Mouse (Mus musculus): ENCODE measurements at regions not wholly inside any gene's neighbourhood (a gene's known extent, or its start where the extent isn't known, plus 50 kb on each side); places are given as distances from the start of the nearest gene placed in this dataset.
"Not testable (repeated sequence)": the region's sequence is repeated elsewhere in the genome, so short reads cannot be mapped to it uniquely, and the experiment has no call there.

- H3K27me3 ChIP-seq (ENCODE audit: control insufficient read depth, insufficient read depth, low read length): no peaks in the 10 kb centered on the region
- no peak overlapping the region for H3K9ac ChIP-seq (replicated peaks; ENCODE audit: low read length)
- ATAC-seq (replicated peaks; ENCODE audit: insufficient number of reproducible peaks, low FRiP score, low TSS enrichment, low read depth) (no peak), DNase-seq (ENCODE audit: low spot score) (no peak)
- H3K4me2 ChIP-seq (ENCODE audit: low read depth, low read length): no peak overlapping the region
- H3K4me1 ChIP-seq (ENCODE audit: control insufficient read depth, insufficient read depth, low read length): no peaks in the 10 kb centered on the region
- no peak overlapping the region for H3K4me3 ChIP-seq (ENCODE audit: low read depth, low read length)
- no peak overlapping the region for H3K27ac ChIP-seq (replicated peaks; ENCODE audit: low read depth, low read length)
- H3K36me3 ChIP-seq (replicated peaks; ENCODE audit: control insufficient read depth, insufficient read depth, low read depth, low read length): no peaks in the 10 kb centered on the region
- no peaks in the 10 kb centered on the region for H3K9me3 ChIP-seq (replicated peaks; ENCODE audit: control insufficient read depth, low read length)
- 74% methylated on average over 4 of the region's 4 CpGs for WGBS
These were observed 994.7 kb upstream of the Foxg1 start for GRCm38 (mm10) chr12:48387724-48388123.

GRCm38 (mm10) chr12:48388192-48388812, 994.2 kb upstream of the Foxg1 start:
- no peaks in the 10 kb centered on the region for H3K4me1 ChIP-seq (ENCODE audit: control insufficient read depth, insufficient read depth, low read length)
- no peaks in the 10 kb centered on the region for H3K9me3 ChIP-seq (replicated peaks; ENCODE audit: control insufficient read depth, low read length)
- whole genome bisulfite sequencing: 79% methylated on average over 5 of the region's 5 CpGs
- ATAC-seq (replicated peaks; ENCODE audit: insufficient number of reproducible peaks, low FRiP score, low TSS enrichment, low read depth) (no peak), DNase-seq (ENCODE audit: low spot score) (no peak)
- H3K9ac ChIP-seq (replicated peaks; ENCODE audit: low read length): no peak overlapping the region
- H3K27ac ChIP-seq (replicated peaks; ENCODE audit: low read depth, low read length): no peak overlapping the region
- no peaks in the 10 kb centered on the region for H3K36me3 ChIP-seq (replicated peaks; ENCODE audit: control insufficient read depth, insufficient read depth, low read depth, low read length)
- H3K4me3 ChIP-seq (ENCODE audit: low read depth, low read length): no peak overlapping the region
- no peaks in the 10 kb centered on the region for H3K27me3 ChIP-seq (ENCODE audit: control insufficient read depth, insufficient read depth, low read length)
- no peak overlapping the region for H3K4me2 ChIP-seq (ENCODE audit: low read depth, low read length)

GRCm38 (mm10) chr12:48391008-48391407, 991.5 kb upstream of the Foxg1 start:
- DNase-seq (ENCODE audit: low spot score) (peak; percentile 4), ATAC-seq (replicated peaks; ENCODE audit: insufficient number of reproducible peaks, low FRiP score, low TSS enrichment, low read depth) (no peak)
- 69% methylated on average over 4 of the region's 4 CpGs for WGBS
- Histone ChIP-seq H3K4me2 (ENCODE audit: low read depth, low read length) (no peak overlapping the region), H3K9me3 (replicated peaks; ENCODE audit: control insufficient read depth, low read length) (no peaks in the 10 kb centered on the region), H3K9ac (replicated peaks; ENCODE audit: low read length) (no peak overlapping the region), H3K4me3 (ENCODE audit: low read depth, low read length) (no peak overlapping the region), H3K27me3 (ENCODE audit: control insufficient read depth, insufficient read depth, low read length) (no peaks in the 10 kb centered on the region), H3K36me3 (replicated peaks; ENCODE audit: control insufficient read depth, insufficient read depth, low read depth, low read length) (no peaks in the 10 kb centered on the region), H3K27ac (replicated peaks; ENCODE audit: low read depth, low read length) (no peak overlapping the region), H3K4me1 (ENCODE audit: control insufficient read depth, insufficient read depth, low read length) (no peaks in the 10 kb centered on the region)

- no peaks in the 10 kb centered on the region for H3K27me3 ChIP-seq (ENCODE audit: control insufficient read depth, insufficient read depth, low read length)
- H3K4me1 ChIP-seq (ENCODE audit: control insufficient read depth, insufficient read depth, low read length): no peaks in the 10 kb centered on the region
- ATAC-seq (replicated peaks; ENCODE audit: insufficient number of reproducible peaks, low FRiP score, low TSS enrichment, low read depth): no peak
- H3K27ac ChIP-seq (replicated peaks; ENCODE audit: low read depth, low read length): no peak overlapping the region
- no peak overlapping the region for H3K4me3 ChIP-seq (ENCODE audit: low read depth, low read length)
- no peaks in the 10 kb centered on the region for H3K9me3 ChIP-seq (replicated peaks; ENCODE audit: control insufficient read depth, low read length)
- H3K9ac ChIP-seq (replicated peaks; ENCODE audit: low read length): no peak overlapping the region
- H3K4me2 ChIP-seq (ENCODE audit: low read depth, low read length): no peak overlapping the region
- no peaks in the 10 kb centered on the region for H3K36me3 ChIP-seq (replicated peaks; ENCODE audit: control insufficient read depth, insufficient read depth, low read depth, low read length)
- 78% methylated on average over 4 of the region's 4 CpGs for WGBS
- no peak for DNase-seq (ENCODE audit: low spot score)
These were observed 943.0 kb upstream of the Foxg1 start for GRCm38 (mm10) chr12:48439333-48440046.

- not testable (repeated sequence) for H3K4me2 ChIP-seq (ENCODE audit: low read depth, low read length); H3K9me3 ChIP-seq (replicated peaks; ENCODE audit: control insufficient read depth, low read length); H3K9ac ChIP-seq (replicated peaks; ENCODE audit: low read length); H3K27ac ChIP-seq (replicated peaks; ENCODE audit: low read depth, low read length); DNase-seq (ENCODE audit: low spot score); H3K36me3 ChIP-seq (replicated peaks; ENCODE audit: control insufficient read depth, insufficient read depth, low read depth, low read length); H3K4me3 ChIP-seq (ENCODE audit: low read depth, low read length); H3K27me3 ChIP-seq (ENCODE audit: control insufficient read depth, insufficient read depth, low read length); H3K4me1 ChIP-seq (ENCODE audit: control insufficient read depth, insufficient read depth, low read length); ATAC-seq (replicated peaks; ENCODE audit: insufficient number of reproducible peaks, low FRiP score, low TSS enrichment, low read depth)
- 69% methylated on average over 3 of the region's 3 CpGs for WGBS
These were observed 933.7 kb upstream of the Foxg1 start for GRCm38 (mm10) chr12:48448719-48449118.

GRCm38 (mm10) chr12:48462392-48462791, 920.1 kb upstream of the Foxg1 start:
- Histone ChIP-seq H3K36me3 (replicated peaks; ENCODE audit: control insufficient read depth, insufficient read depth, low read depth, low read length) (no peaks in the 10 kb centered on the region), H3K9ac (replicated peaks; ENCODE audit: low read length) (no peak overlapping the region), H3K27ac (replicated peaks; ENCODE audit: low read depth, low read length) (no peak overlapping the region), H3K4me2 (ENCODE audit: low read depth, low read length) (no peak overlapping the region), H3K27me3 (ENCODE audit: control insufficient read depth, insufficient read depth, low read length) (no peaks in the 10 kb centered on the region), H3K9me3 (replicated peaks; ENCODE audit: control insufficient read depth, low read length) (no peaks in the 10 kb centered on the region), H3K4me3 (ENCODE audit: low read depth, low read length) (no peak overlapping the region), H3K4me1 (ENCODE audit: control insufficient read depth, insufficient read depth, low read length) (no peaks in the 10 kb centered on the region)
- DNase-seq (ENCODE audit: low spot score) (no peak), ATAC-seq (replicated peaks; ENCODE audit: insufficient number of reproducible peaks, low FRiP score, low TSS enrichment, low read depth) (no peak)
- WGBS: 72% methylated on average over 2 of the region's 2 CpGs

- Histone ChIP-seq H3K4me3 (ENCODE audit: low read depth, low read length) (no peak overlapping the region), H3K4me1 (ENCODE audit: control insufficient read depth, insufficient read depth, low read length) (no peaks in the 10 kb centered on the region), H3K27ac (replicated peaks; ENCODE audit: low read depth, low read length) (no peak overlapping the region), H3K9ac (replicated peaks; ENCODE audit: low read length) (no peak overlapping the region), H3K9me3 (replicated peaks; ENCODE audit: control insufficient read depth, low read length) (no peaks in the 10 kb centered on the region), H3K4me2 (ENCODE audit: low read depth, low read length) (no peak overlapping the region), H3K27me3 (ENCODE audit: control insufficient read depth, insufficient read depth, low read length) (no peaks in the 10 kb centered on the region), H3K36me3 (replicated peaks; ENCODE audit: control insufficient read depth, insufficient read depth, low read depth, low read length) (no peaks in the 10 kb centered on the region)
- no peak for DNase-seq (ENCODE audit: low spot score)
- WGBS: 88% methylated on average over 3 of the region's 3 CpGs
- no peak for ATAC-seq (replicated peaks; ENCODE audit: insufficient number of reproducible peaks, low FRiP score, low TSS enrichment, low read depth)
These were observed 881.7 kb upstream of the Foxg1 start for GRCm38 (mm10) chr12:48500735-48501134.

- H3K4me2 ChIP-seq (ENCODE audit: low read depth, low read length): no peak overlapping the region
- H3K9ac ChIP-seq (replicated peaks; ENCODE audit: low read length): no peak overlapping the region
- no peaks in the 10 kb centered on the region for H3K4me1 ChIP-seq (ENCODE audit: control insufficient read depth, insufficient read depth, low read length)
- WGBS: 88% methylated on average over 3 of the region's 3 CpGs
- no peaks in the 10 kb centered on the region for H3K9me3 ChIP-seq (replicated peaks; ENCODE audit: control insufficient read depth, low read length)
- no peaks in the 10 kb centered on the region for H3K27me3 ChIP-seq (ENCODE audit: control insufficient read depth, insufficient read depth, low read length)
- no peak for ATAC-seq (replicated peaks; ENCODE audit: insufficient number of reproducible peaks, low FRiP score, low TSS enrichment, low read depth)
- no peak for DNase-seq (ENCODE audit: low spot score)
- H3K4me3 ChIP-seq (ENCODE audit: low read depth, low read length): no peak overlapping the region
- H3K36me3 ChIP-seq (replicated peaks; ENCODE audit: control insufficient read depth, insufficient read depth, low read depth, low read length): no peaks in the 10 kb centered on the region
- no peak overlapping the region for H3K27ac ChIP-seq (replicated peaks; ENCODE audit: low read depth, low read length)
These were observed 870.9 kb upstream of the Foxg1 start for GRCm38 (mm10) chr12:48511594-48511993.

Measured in embryonic facial prominence, embryonic 11.5 days (tissue).